ENCODE assay signal across 27 mouse cellular contexts in the genomic region with DNA sequence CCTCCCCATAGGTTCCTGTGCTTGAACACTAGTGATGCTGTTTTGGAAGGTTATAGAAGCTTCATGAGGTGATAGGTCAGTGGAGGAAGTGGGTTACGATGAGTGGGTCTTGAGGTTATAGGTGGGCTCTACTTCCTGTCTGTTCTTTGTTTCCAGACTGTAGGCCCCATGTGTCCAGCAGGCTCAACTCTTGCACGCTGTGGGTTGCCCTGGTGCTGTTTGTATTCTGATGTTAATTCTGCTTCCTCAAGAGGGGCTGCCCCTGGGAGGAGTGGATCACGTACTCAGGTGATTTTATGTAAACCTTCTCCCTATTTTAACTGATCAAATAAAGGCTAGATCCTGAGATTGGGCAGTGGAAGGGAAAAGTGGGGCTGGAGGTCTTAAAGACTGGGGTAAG.
"Had no signal": no experiment of that assay in that cellular context is flagged by ENCODE, and none has a peak within 500 bp of the region (broad histone marks: within the 10 kb centered on the region; RNA-seq: fewer than 3 reads in every experiment).

No protein-coding gene starts in this region.

- ATAC-seq: forebrain, embryonic 13.5 days; forebrain, embryonic 14.5 days; forebrain, embryonic 15.5 days; forebrain, embryonic 16.5 days; forebrain, postnatal 0 days had no signal

- H3K4me3 ChIP-seq: embryonic facial prominence, embryonic 10.5 days; embryonic facial prominence, embryonic 12.5 days; embryonic facial prominence, embryonic 13.5 days; embryonic facial prominence, embryonic 15.5 days; erythroblast, embryonic 14.5 days; forebrain, embryonic 10.5 days; forebrain, embryonic 12.5 days; forebrain, embryonic 13.5 days; forebrain, embryonic 15.5 days; gastrocnemius, adult 2 months; heart, adult 2 months had no signal

- H3K36me3 ChIP-seq: embryonic facial prominence, embryonic 10.5 days; embryonic facial prominence, embryonic 12.5 days; embryonic facial prominence, embryonic 13.5 days; embryonic facial prominence, embryonic 15.5 days; forebrain, embryonic 10.5 days; forebrain, embryonic 12.5 days; forebrain, embryonic 15.5 days had no signal

- H3K9me3 ChIP-seq: embryonic facial prominence, embryonic 10.5 days; embryonic facial prominence, embryonic 12.5 days; embryonic facial prominence, embryonic 13.5 days; embryonic facial prominence, embryonic 15.5 days; forebrain, embryonic 12.5 days; forebrain, embryonic 13.5 days; forebrain, embryonic 15.5 days had no signal

- H3K4me2 ChIP-seq: embryonic facial prominence, embryonic 12.5 days; embryonic facial prominence, embryonic 13.5 days; embryonic facial prominence, embryonic 15.5 days; forebrain, embryonic 12.5 days; forebrain, embryonic 13.5 days; forebrain, embryonic 15.5 days had no signal

- H3K4me1 ChIP-seq: embryonic facial prominence, embryonic 12.5 days; embryonic facial prominence, embryonic 15.5 days; forebrain, embryonic 10.5 days; forebrain, embryonic 12.5 days; forebrain, embryonic 13.5 days; forebrain, embryonic 15.5 days had no signal

- DNase-seq: cerebellum, adult 9-10 months; cerebellum, adult 9-11 months; cerebellum, postnatal 10 days; cerebellum, postnatal 14 days; cerebellum, postnatal 25 days; cerebellum, postnatal 36 days; embryo, embryonic 11 days; forebrain, postnatal 0 days; gastrocnemius, adult 2 months; gastrocnemius, postnatal 10 days; gastrocnemius, postnatal 14 days; gastrocnemius, postnatal 25 days; gastrocnemius, postnatal 36 days; heart, adult 11 months; heart, adult 18-20 months; heart, adult 2 months had no signal

- H3K27me3 ChIP-seq: embryonic facial prominence, embryonic 12.5 days; embryonic facial prominence, embryonic 13.5 days; embryonic facial prominence, embryonic 15.5 days; forebrain, embryonic 12.5 days; forebrain, embryonic 13.5 days; forebrain, embryonic 15.5 days had no signal

- H3K9ac ChIP-seq: embryonic facial prominence, embryonic 12.5 days; embryonic facial prominence, embryonic 13.5 days; embryonic facial prominence, embryonic 15.5 days; forebrain, embryonic 12.5 days; forebrain, embryonic 13.5 days; forebrain, embryonic 15.5 days; forebrain, postnatal 0 days had no signal

- H3K27ac ChIP-seq: embryonic facial prominence, embryonic 10.5 days; embryonic facial prominence, embryonic 12.5 days; embryonic facial prominence, embryonic 13.5 days; embryonic facial prominence, embryonic 15.5 days; forebrain, embryonic 10.5 days; forebrain, embryonic 12.5 days; forebrain, embryonic 13.5 days; forebrain, embryonic 15.5 days; gastrocnemius, adult 2 months; heart, adult 2 months had no signal
